In genomic region chr9:107456667-107457066, GRCm38 (mm10) we compare ENCODE assay signal across 9 mouse cellular contexts. TPM values are rescaled to one million over a fixed set of nuclear protein-coding genes. Genes with fewer than 3 reads are reported as not detected.
DNase-seq lines count a peak whose midpoint lies in the region.
"Had no signal": no experiment of that assay in that cellular context is flagged by ENCODE, and none has a peak within 500 bp of the region (broad histone marks: within the 10 kb centered on the region; RNA-seq: fewer than 3 reads in every experiment).

No protein-coding gene starts in this region.

- DNase-seq in cerebellum, adult 9-11 months = peak; percentile 51
- DNase-seq in cerebellum, adult 11 months = no peak
- peak; percentile 25 for DNase-seq in ovary, adult 18-20 months (ENCODE audit: low spot score)
- no peak for DNase-seq in ovary, postnatal 14 days (ENCODE audit: low spot score)
- peak; percentile 60 to 90 for DNase-seq in left cerebral cortex, adult 8-10 months (ENCODE audit: low spot score in 2 of 2)
- no peak for DNase-seq in spleen, postnatal 36 days (ENCODE audit: low spot score in 2 of 2)
- DNase-seq in T-cell, adult 2 months (ENCODE audit: low spot score) = no peak
- no peak for DNase-seq in kidney, adult 11 months
- DNase-seq: lung, adult 18-20 months had no signal

RNA-seq across cellular contexts. Expression of gene Cacna2d2, which starts 57.3 kb away (rescaled TPM):
- 10 to 100 TPM; 37.3 to 49.0 (median 44.8) TPM for total RNA-seq in left cerebral cortex, adult 8-10 months (2022)

Comparison
In these comparisons a context has a peak if more than half of its experiments do, and no peak if none do; other contexts are left out.
1. DNase-seq: peak in cerebellum, adult 9-11 months (single experiment), ovary, adult 18-20 months (single experiment) and left cerebral cortex, adult 8-10 months (2 of 2); none in cerebellum, adult 11 months (single experiment), ovary, postnatal 14 days (single experiment), spleen, postnatal 36 days (0 of 2), T-cell, adult 2 months (single experiment) and kidney, adult 11 months (single experiment).